ENCODE assay signal across 8 mouse cellular contexts in genomic region chr3:6106659-6107058, GRCm38 (mm10).
DNase-seq lines count a peak whose midpoint lies in the region; ATAC-seq and TF ChIP-seq lines count a peak whose summit lies in the region.

No protein-coding gene starts in this region.

- H3K4me3 ChIP-seq in forebrain, embryonic 11.5 days (ENCODE audit: low read depth, low read length) = no peak overlapping the region
- H3K4me3 ChIP-seq in forebrain, embryonic 10.5 days = no peak overlapping the region
- H3K4me3 ChIP-seq in lung, embryonic 16.5 days (ENCODE audit: low read length) = no peak overlapping the region
- no peak overlapping the region for H3K4me3 ChIP-seq in forebrain, postnatal 0 days (ENCODE audit: low read depth, low read length)
- H3K4me3 ChIP-seq in midbrain, embryonic 15.5 days = no peak overlapping the region

- H3K9ac ChIP-seq in forebrain, embryonic 11.5 days (ENCODE audit: low read length) = no peak overlapping the region
- H3K9ac ChIP-seq in lung, embryonic 16.5 days (ENCODE audit: low read length) = no peak overlapping the region
- H3K9ac ChIP-seq in forebrain, postnatal 0 days = no peak overlapping the region
- H3K9ac ChIP-seq in midbrain, embryonic 15.5 days = no peak overlapping the region

- peak; percentile 70 for ATAC-seq in forebrain, embryonic 11.5 days (replicated peaks; ENCODE audit: low FRiP score)
- peak; percentile 34; the same call in 1 of the 2 replicates for ATAC-seq in lung, embryonic 16.5 days (ENCODE audit: low read depth)
- peak; percentile 80; the same call in 1 of the 2 replicates for ATAC-seq in forebrain, postnatal 0 days
- peak; percentile 89 for ATAC-seq in midbrain, embryonic 15.5 days (replicated peaks)

- H3K27ac ChIP-seq in forebrain, embryonic 11.5 days (ENCODE audit: low read depth, low read length) = no peak overlapping the region
- no peak overlapping the region for H3K27ac ChIP-seq in forebrain, embryonic 10.5 days
- no peak overlapping the region for H3K27ac ChIP-seq in lung, embryonic 16.5 days (ENCODE audit: low read length)
- no peak overlapping the region for H3K27ac ChIP-seq in forebrain, postnatal 0 days (ENCODE audit: low read depth, low read length)
- H3K27ac ChIP-seq in midbrain, embryonic 15.5 days = no peak overlapping the region

- TF ChIP-seq CTCF in forebrain, postnatal 0 days (IDR thresholded peaks at IDR 0.05; ENCODE audit: low read depth) = peak; percentile 71

- no peaks in the 10 kb centered on the region for H3K4me1 ChIP-seq in forebrain, embryonic 11.5 days (replicated peaks; ENCODE audit: control insufficient read depth, insufficient read depth, low read length)
- no peaks in the 10 kb centered on the region; the same call in 1 of the 2 replicates for H3K4me1 ChIP-seq in forebrain, embryonic 10.5 days
- H3K4me1 ChIP-seq in lung, embryonic 16.5 days (replicated peaks; ENCODE audit: control insufficient read depth, insufficient read depth, low read length) = no peaks in the 10 kb centered on the region
- no peaks in the 10 kb centered on the region for H3K4me1 ChIP-seq in forebrain, postnatal 0 days (ENCODE audit: insufficient read depth)
- no peaks in the 10 kb centered on the region for H3K4me1 ChIP-seq in midbrain, embryonic 15.5 days

- no peaks in the 10 kb centered on the region for H3K9me3 ChIP-seq in forebrain, embryonic 11.5 days (ENCODE audit: control insufficient read depth, low read length)
- no peaks in the 10 kb centered on the region for H3K9me3 ChIP-seq in forebrain, embryonic 10.5 days
- no peaks in the 10 kb centered on the region for H3K9me3 ChIP-seq in lung, embryonic 16.5 days (ENCODE audit: control insufficient read depth, low read length)
- H3K9me3 ChIP-seq in forebrain, postnatal 0 days (ENCODE audit: low read length) = no peaks in the 10 kb centered on the region
- no peaks in the 10 kb centered on the region for H3K9me3 ChIP-seq in midbrain, embryonic 15.5 days

- no peak overlapping the region for H3K4me2 ChIP-seq in forebrain, embryonic 11.5 days (ENCODE audit: low read depth, low read length, severe bottlenecking)
- no peak overlapping the region for H3K4me2 ChIP-seq in lung, embryonic 16.5 days (ENCODE audit: low read depth, low read length)
- no peak overlapping the region for H3K4me2 ChIP-seq in forebrain, postnatal 0 days (ENCODE audit: low read depth)
- no peak overlapping the region for H3K4me2 ChIP-seq in midbrain, embryonic 15.5 days

- 15% methylated on average over 2 of the region's 2 CpGs for WGBS in forebrain, embryonic 11.5 days
- 19% methylated on average over 2 of the region's 2 CpGs for WGBS in forebrain, embryonic 10.5 days
- 7% methylated on average over 2 of the region's 2 CpGs for WGBS in lung, embryonic 16.5 days
- WGBS in forebrain, postnatal 0 days = 10% methylated on average over 2 of the region's 2 CpGs
- WGBS in midbrain, embryonic 15.5 days = 14% methylated on average over 2 of the region's 2 CpGs

- no peak for DNase-seq in forebrain, embryonic 11.5 days (ENCODE audit: low spot score)
- DNase-seq in forebrain, embryonic 10.5 days (ENCODE audit: extremely low spot score, low spot score) = no peak
- DNase-seq in lung, postnatal 14 days = no peak
- DNase-seq in forebrain, postnatal 0 days = peak; percentile 71
- no peak for DNase-seq in thymus, postnatal 14 days
- DNase-seq in cerebellum, adult 9-11 months = no peak

- H3K36me3 ChIP-seq in forebrain, embryonic 11.5 days (ENCODE audit: control insufficient read depth, insufficient read depth, low read length) = no peaks in the 10 kb centered on the region
- H3K36me3 ChIP-seq in forebrain, embryonic 10.5 days (replicated peaks) = no peaks in the 10 kb centered on the region
- no peaks in the 10 kb centered on the region for H3K36me3 ChIP-seq in lung, embryonic 16.5 days (ENCODE audit: control insufficient read depth, insufficient read depth, low read length)
- H3K36me3 ChIP-seq in forebrain, postnatal 0 days (ENCODE audit: insufficient read depth) = no peaks in the 10 kb centered on the region
- no peaks in the 10 kb centered on the region for H3K36me3 ChIP-seq in midbrain, embryonic 15.5 days (replicated peaks)

- H3K27me3 ChIP-seq in forebrain, embryonic 11.5 days (ENCODE audit: control insufficient read depth, insufficient read depth, low read length) = no peaks in the 10 kb centered on the region
- no peaks in the 10 kb centered on the region for H3K27me3 ChIP-seq in forebrain, embryonic 10.5 days (ENCODE audit: poor library complexity, severe bottlenecking)
- H3K27me3 ChIP-seq in lung, embryonic 16.5 days (ENCODE audit: control insufficient read depth, insufficient read depth, low read depth, low read length) = no peaks in the 10 kb centered on the region
- no peaks in the 10 kb centered on the region for H3K27me3 ChIP-seq in forebrain, postnatal 0 days (ENCODE audit: insufficient read depth, low read length)
- no peaks in the 10 kb centered on the region for H3K27me3 ChIP-seq in midbrain, embryonic 15.5 days (replicated peaks)

Comparison
In these comparisons a context has a peak if more than half of its experiments do, and no peak if none do; other contexts are left out.
1. ATAC-seq: peak in every context shown above with its lines; median percentile 89 in midbrain, embryonic 15.5 days; 80 in forebrain, postnatal 0 days; 70 in forebrain, embryonic 11.5 days; 34 in lung, embryonic 16.5 days.